Mouse (Mus musculus) liver, embryonic 14.5 days (tissue): ENCODE data around the gene Fam184b.

Experiments
- CTCF ChIP-seq: IDR thresholded peaks from 2 replicates; pipeline ENCODE4 v1.5.1; 2016; ENCODE audit warnings: antibody characterized with exemption, low read depth, control low read depth
- EP300 ChIP-seq: IDR thresholded peaks from 2 replicates; pipeline ENCODE4 v1.6.1; 2016; ENCODE audit warnings: antibody characterized with exemption, low read depth

GRCm38 (mm10) chr5:45564054-45564453, 75.4 kb downstream of the Fam184b start:
- TF ChIP-seq CTCF (no peak), EP300 (no peak)
